8 mouse cellular contexts compared by ENCODE assay signal in the genomic region with DNA sequence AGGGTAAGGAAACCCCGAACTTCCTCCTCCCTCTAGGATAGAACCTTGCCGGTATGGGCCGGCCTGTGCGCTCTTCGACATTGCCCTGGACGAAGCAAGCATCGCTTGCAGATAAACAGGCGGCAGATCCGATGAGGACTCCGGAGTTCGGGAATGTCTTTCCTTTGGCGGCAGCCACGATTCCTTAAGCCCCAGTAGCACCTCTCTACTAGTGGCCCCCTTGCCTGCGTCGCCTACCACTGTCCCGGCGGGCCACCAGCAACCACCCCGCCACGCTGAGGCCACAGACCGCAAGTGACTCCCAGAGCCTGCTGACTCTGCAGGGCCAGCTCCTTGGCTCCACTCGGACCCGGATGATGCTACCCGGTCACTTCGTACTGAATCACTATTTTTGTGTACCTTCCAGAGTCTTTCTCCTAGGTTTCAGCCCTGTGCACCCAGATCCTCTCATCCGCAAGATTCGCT. TPM values are rescaled to one million over a fixed set of nuclear protein-coding genes. Genes with fewer than 3 reads are reported as not detected.
A peak's percentile ranks its signal among the peaks of the same experiment; 100 is the strongest.
DNase-seq lines count a peak whose midpoint lies in the region; ATAC-seq and TF ChIP-seq lines count a peak whose summit lies in the region.

No protein-coding gene starts in this region.

- no peaks in the 10 kb centered on the region for H3K36me3 ChIP-seq in intestine, postnatal 0 days (ENCODE audit: control insufficient read depth, insufficient read depth)
- no peaks in the 10 kb centered on the region for H3K36me3 ChIP-seq in lung, embryonic 16.5 days (ENCODE audit: control insufficient read depth, insufficient read depth, low read length)

- 7% methylated on average over 26 of the region's 26 CpGs for WGBS in intestine, postnatal 0 days
- 1% methylated on average over 23 of the region's 26 CpGs for WGBS in lung, embryonic 16.5 days

- peak overlapping the region; percentile 70 for H3K9ac ChIP-seq in intestine, postnatal 0 days (ENCODE audit: low read depth, low read length)
- H3K9ac ChIP-seq in lung, embryonic 16.5 days (ENCODE audit: low read length): peak overlapping the region; percentile 91

- DNase-seq in left cerebral cortex, postnatal 25 days (ENCODE audit: low spot score in 2 of 2): peak; percentile 20 to 49
- DNase-seq in left cerebral cortex, adult 11 months (ENCODE audit: low spot score): no peak
- DNase-seq in brain, embryonic 14.5 days (ENCODE audit: low read depth): peak; percentile 57
- peak; percentile 57 for DNase-seq in gastrocnemius, postnatal 10 days
- DNase-seq in retina, embryonic 14.5 days (ENCODE audit: low spot score): peak; percentile 54
- no peak for DNase-seq in spleen, postnatal 36 days (ENCODE audit: low spot score in 2 of 2)

- H3K9me3 ChIP-seq in intestine, postnatal 0 days (ENCODE audit: control insufficient read depth): no peaks in the 10 kb centered on the region
- H3K9me3 ChIP-seq in lung, embryonic 16.5 days (ENCODE audit: control insufficient read depth, low read length): no peaks in the 10 kb centered on the region

- H3K4me1 ChIP-seq in intestine, postnatal 0 days (replicated peaks; ENCODE audit: control insufficient read depth, insufficient read depth, low read length): no peaks in the 10 kb centered on the region
- peaks cover 20% of the 10 kb centered on the region for H3K4me1 ChIP-seq in lung, embryonic 16.5 days (replicated peaks; ENCODE audit: control insufficient read depth, insufficient read depth, low read length)

- intact Hi-C loops in left cerebral cortex, postnatal 25 days (cut with DNase I): loop anchor here (5.0 kb wide), 3 partner anchors 108 to 248 kb away; no protein-coding TSS in a partner anchor

- ATAC-seq in intestine, postnatal 0 days: no peak
- no peak for ATAC-seq in lung, embryonic 16.5 days (ENCODE audit: low read depth)

- peak overlapping the region; percentile 98 for H3K4me2 ChIP-seq in intestine, postnatal 0 days (replicated peaks; ENCODE audit: low read depth)
- H3K4me2 ChIP-seq in lung, embryonic 16.5 days (ENCODE audit: low read depth, low read length): peak overlapping the region; percentile 96

- H3K27me3 ChIP-seq in intestine, postnatal 0 days (replicated peaks; ENCODE audit: control insufficient read depth, insufficient read depth, low read length): peaks cover 26% of the 10 kb centered on the region
- H3K27me3 ChIP-seq in lung, embryonic 16.5 days (ENCODE audit: control insufficient read depth, insufficient read depth, low read depth, low read length): peaks cover 8% of the 10 kb centered on the region

- no peak for TF ChIP-seq CTCF in brain, embryonic 14.5 days (IDR thresholded peaks at IDR 0.05; ENCODE audit: borderline replicate concordance, extremely low read depth, insufficient read depth, insufficient read length)
- TF ChIP-seq CTCF in intestine, postnatal 0 days (IDR thresholded peaks at IDR 0.05; ENCODE audit: low read depth): peak; percentile 26

- peak overlapping the region; percentile 42; the same call in 1 of the 2 replicates for H3K27ac ChIP-seq in intestine, postnatal 0 days (ENCODE audit: low read depth, low read length)
- H3K27ac ChIP-seq in lung, embryonic 16.5 days (ENCODE audit: low read length): peak overlapping the region; percentile 95

- H3K4me3 ChIP-seq in intestine, postnatal 0 days (ENCODE audit: low read depth, low read length): peak overlapping the region; percentile 70
- H3K4me3 ChIP-seq in lung, embryonic 16.5 days (ENCODE audit: low read length): peak overlapping the region; percentile 74

- no peak for TF ChIP-seq POLR2A in brain, embryonic 14.5 days (IDR thresholded peaks at IDR 0.05; ENCODE audit: borderline replicate concordance, extremely low read depth, insufficient read depth, insufficient read length, poor library complexity, severe bottlenecking)

RNA-seq across cellular contexts. Expression of gene Pknox2, which starts 2.0 kb away (rescaled TPM):
- total RNA-seq in left cerebral cortex, postnatal 25 days (2021): 10 to 100 TPM; 76.7 to 78.9 TPM
- polyA plus RNA-seq in brain, embryonic 14.5 days (2012; rRNA removed): 37.2 and 38.3 TPM in 2 replicates
- total RNA-seq in gastrocnemius, postnatal 10 days (2021): 10 to 100 TPM; 27.9 TPM
- polyA plus RNA-seq in intestine, postnatal 0 days (2015; fragmentation: Nextera tagmentation; extraction: Ambion mirVana): 2.4 and 2.8 TPM in 2 replicates
- polyA plus RNA-seq in lung, embryonic 16.5 days (2015; fragmentation: Nextera tagmentation; extraction: Ambion mirVana): 11.7 and 12.8 TPM in 2 replicates

Comparison
In these comparisons a context has a peak if more than half of its experiments do, and no peak if none do; other contexts are left out.
1. DNase-seq: peak in left cerebral cortex, postnatal 25 days (2 of 2), brain, embryonic 14.5 days (single experiment), gastrocnemius, postnatal 10 days (single experiment) and retina, embryonic 14.5 days (single experiment); none in left cerebral cortex, adult 11 months (single experiment) and spleen, postnatal 36 days (0 of 2).